Mouse (Mus musculus): ENCODE results near the gene Eipr1. TPM values are rescaled to one million over a fixed set of nuclear protein-coding genes. Genes with fewer than 3 reads are reported as not detected.

The Eipr1 gene
- polyA plus RNA-seq, 1 experiment = 25.9 TPM

- TF ChIP-seq POLR2A (IDR thresholded peaks at IDR 0.05; ENCODE audit: low read depth, low read length) = no peak
- WGBS = 47% methylated on average over 4 of the region's 4 CpGs
- H3K36me3 ChIP-seq (ENCODE audit: control insufficient read depth, insufficient read depth, low read length) = no peaks in the 10 kb centered on the region
- H3K27me3 ChIP-seq (replicated peaks; ENCODE audit: control insufficient read depth, insufficient read depth, low read length) = no peaks in the 10 kb centered on the region
- no peak overlapping the region for H3K27ac ChIP-seq (ENCODE audit: insufficient read depth, low read depth, low read length)
- H3K4me3 ChIP-seq (ENCODE audit: insufficient read depth, low read depth, low read length) = no peak overlapping the region
- H3K4me1 ChIP-seq (ENCODE audit: control insufficient read depth, insufficient read depth, low read length) = no peaks in the 10 kb centered on the region
- no peak for DNase-seq
Measured at GRCm38 (mm10) chr12:28800423-28800822, 48.8 kb downstream of the Eipr1 start.

- 75% methylated on average over 3 of the region's 3 CpGs for WGBS
- Histone ChIP-seq H3K4me3 (ENCODE audit: insufficient read depth, low read depth, low read length) (no peak overlapping the region), H3K27me3 (replicated peaks; ENCODE audit: control insufficient read depth, insufficient read depth, low read length) (no peaks in the 10 kb centered on the region), H3K27ac (ENCODE audit: insufficient read depth, low read depth, low read length) (no peak overlapping the region), H3K36me3 (ENCODE audit: control insufficient read depth, insufficient read depth, low read length) (no peaks in the 10 kb centered on the region), H3K4me1 (ENCODE audit: control insufficient read depth, insufficient read depth, low read length) (no peaks in the 10 kb centered on the region)
- TF ChIP-seq POLR2A (IDR thresholded peaks at IDR 0.05; ENCODE audit: low read depth, low read length) = no peak
- no peak for TF ChIP-seq CTCF (conservative IDR thresholded peaks at IDR 0.05; ENCODE audit: insufficient read depth, insufficient read length, low read depth, low read length)
- DNase-seq = no peak
Measured at GRCm38 (mm10) chr12:28800891-28801290, 49.3 kb downstream of the Eipr1 start.

- no peak for DNase-seq
- WGBS = 96% methylated on average over 6 of the region's 6 CpGs
- no peaks in the 10 kb centered on the region for H3K36me3 ChIP-seq (ENCODE audit: control insufficient read depth, insufficient read depth, low read length)
- no peak for TF ChIP-seq CTCF (conservative IDR thresholded peaks at IDR 0.05; ENCODE audit: insufficient read depth, insufficient read length, low read depth, low read length)
- TF ChIP-seq POLR2A (IDR thresholded peaks at IDR 0.05; ENCODE audit: low read depth, low read length) = no peak
- H3K4me1 ChIP-seq (ENCODE audit: control insufficient read depth, insufficient read depth, low read length) = no peaks in the 10 kb centered on the region
- H3K27ac ChIP-seq (ENCODE audit: insufficient read depth, low read depth, low read length) = no peak overlapping the region
- H3K27me3 ChIP-seq (replicated peaks; ENCODE audit: control insufficient read depth, insufficient read depth, low read length) = no peaks in the 10 kb centered on the region
- H3K4me3 ChIP-seq (ENCODE audit: insufficient read depth, low read depth, low read length) = no peak overlapping the region
Measured at GRCm38 (mm10) chr12:28801731-28802130, 50.1 kb downstream of the Eipr1 start.

GRCm38 (mm10) chr12:28803043-28803442, 51.4 kb downstream of the Eipr1 start:
- no peak for DNase-seq
- no peaks in the 10 kb centered on the region for H3K36me3 ChIP-seq (ENCODE audit: control insufficient read depth, insufficient read depth, low read length)
- no peak for TF ChIP-seq POLR2A (IDR thresholded peaks at IDR 0.05; ENCODE audit: low read depth, low read length)
- TF ChIP-seq CTCF (conservative IDR thresholded peaks at IDR 0.05; ENCODE audit: insufficient read depth, insufficient read length, low read depth, low read length) = no peak

GRCm38 (mm10) chr12:28804558-28805481, 53.2 kb downstream of the Eipr1 start:
- H3K27me3 ChIP-seq (replicated peaks; ENCODE audit: control insufficient read depth, insufficient read depth, low read length) = no peaks in the 10 kb centered on the region
- no peak overlapping the region for H3K27ac ChIP-seq (ENCODE audit: insufficient read depth, low read depth, low read length)
- TF ChIP-seq POLR2A (IDR thresholded peaks at IDR 0.05; ENCODE audit: low read depth, low read length) (no peak), CTCF (conservative IDR thresholded peaks at IDR 0.05; ENCODE audit: insufficient read depth, insufficient read length, low read depth, low read length) (no peak)

More at GRCm38 (mm10) chr12:28803043-28803442, 51.4 kb downstream of the Eipr1 start:
- H3K4me3 ChIP-seq (ENCODE audit: insufficient read depth, low read depth, low read length) = no peak overlapping the region
- H3K4me1 ChIP-seq (ENCODE audit: control insufficient read depth, insufficient read depth, low read length) = no peaks in the 10 kb centered on the region
- H3K27ac ChIP-seq (ENCODE audit: insufficient read depth, low read depth, low read length) = no peak overlapping the region
- H3K27me3 ChIP-seq (replicated peaks; ENCODE audit: control insufficient read depth, insufficient read depth, low read length) = no peaks in the 10 kb centered on the region

GRCm38 (mm10) chr12:28808786-28809375, 57.3 kb downstream of the Eipr1 start:
- Histone ChIP-seq H3K4me3 (ENCODE audit: insufficient read depth, low read depth, low read length) (no peak overlapping the region), H3K36me3 (ENCODE audit: control insufficient read depth, insufficient read depth, low read length) (no peaks in the 10 kb centered on the region), H3K4me1 (ENCODE audit: control insufficient read depth, insufficient read depth, low read length) (no peaks in the 10 kb centered on the region), H3K27ac (ENCODE audit: insufficient read depth, low read depth, low read length) (no peak overlapping the region), H3K27me3 (replicated peaks; ENCODE audit: control insufficient read depth, insufficient read depth, low read length) (no peaks in the 10 kb centered on the region)
- WGBS = 91% methylated on average over 4 of the region's 4 CpGs
- TF ChIP-seq POLR2A (IDR thresholded peaks at IDR 0.05; ENCODE audit: low read depth, low read length) (no peak), CTCF (conservative IDR thresholded peaks at IDR 0.05; ENCODE audit: insufficient read depth, insufficient read length, low read depth, low read length) (no peak)
- no peak for DNase-seq

More at GRCm38 (mm10) chr12:28804558-28805481, 53.2 kb downstream of the Eipr1 start:
- H3K36me3 ChIP-seq (ENCODE audit: control insufficient read depth, insufficient read depth, low read length) = no peaks in the 10 kb centered on the region
- no peaks in the 10 kb centered on the region for H3K4me1 ChIP-seq (ENCODE audit: control insufficient read depth, insufficient read depth, low read length)
- H3K4me3 ChIP-seq (ENCODE audit: insufficient read depth, low read depth, low read length) = no peak overlapping the region
- WGBS = 78% methylated on average over 3 of the region's 3 CpGs
- DNase-seq = peak; percentile 14

- Histone ChIP-seq H3K27ac (ENCODE audit: insufficient read depth, low read depth, low read length) (no peak overlapping the region), H3K36me3 (ENCODE audit: control insufficient read depth, insufficient read depth, low read length) (no peaks in the 10 kb centered on the region), H3K4me3 (ENCODE audit: insufficient read depth, low read depth, low read length) (no peak overlapping the region), H3K27me3 (replicated peaks; ENCODE audit: control insufficient read depth, insufficient read depth, low read length) (no peaks in the 10 kb centered on the region), H3K4me1 (ENCODE audit: control insufficient read depth, insufficient read depth, low read length) (no peaks in the 10 kb centered on the region)
- no peak for DNase-seq
- WGBS = 60% methylated on average over 4 of the region's 4 CpGs
- TF ChIP-seq POLR2A (IDR thresholded peaks at IDR 0.05; ENCODE audit: low read depth, low read length) (no peak), CTCF (conservative IDR thresholded peaks at IDR 0.05; ENCODE audit: insufficient read depth, insufficient read length, low read depth, low read length) (no peak)
Measured at GRCm38 (mm10) chr12:28809756-28810337, 58.2 kb downstream of the Eipr1 start.
